Mouse (Mus musculus) mature B cell (primary cell): ENCODE data around the gene Kif1b.

Experiments used
- in situ Hi-C: fragments of 300-500 bp; cut with MboI; formaldehyde crosslinking; loops from 2 replicates; pipeline ENCODE4 v1.14.3; 2019

The Kif1b gene

GRCm38 (mm10) chr4:149136982-149137770 is 170.3 kb downstream of the Kif1b start, which contains the start of gene Cenps:
Gene Cenps (minus strand): TSS chr4:149137629.
- in situ Hi-C loops, result no loop called here

- in situ Hi-C loops, result no loop called here
Measured at GRCm38 (mm10) chr4:149136116-149136850, 171.2 kb downstream of the Kif1b start.

GRCm38 (mm10) chr4:149133395-149133794 is 174.1 kb downstream of the Kif1b start:
- in situ Hi-C loops, result no loop called here

- in situ Hi-C loops, result no loop called here
Measured at GRCm38 (mm10) chr4:149131789-149132565, 175.5 kb downstream of the Kif1b start.

GRCm38 (mm10) chr4:149131021-149131752 is 176.3 kb downstream of the Kif1b start:
- in situ Hi-C loops, result no loop called here

- in situ Hi-C loops, result no loop called here
Measured at GRCm38 (mm10) chr4:149128467-149128866, 179.0 kb downstream of the Kif1b start.

- in situ Hi-C loops, result no loop called here
Measured at GRCm38 (mm10) chr4:149126663-149127062, 180.8 kb downstream of the Kif1b start, which contains the start of gene Cort. Gene Cort (minus strand): TSS chr4:149126763.
